Comparison of ENCODE assay signal across 30 mouse cellular contexts in genomic region chr1:121548667-121549066, GRCm38 (mm10). TPM values are rescaled to one million over a fixed set of nuclear protein-coding genes. Genes with fewer than 3 reads are reported as not detected.
DNase-seq lines count a peak whose midpoint lies in the region; ATAC-seq and TF ChIP-seq lines count a peak whose summit lies in the region.
"Had no signal": no experiment of that assay in that cellular context is flagged by ENCODE, and none has a peak within 500 bp of the region (broad histone marks: within the 10 kb centered on the region; RNA-seq: fewer than 3 reads in every experiment).

No protein-coding gene starts in this region.

- ATAC-seq in kidney, embryonic 15.5 days (replicated peaks; ENCODE audit: low FRiP score), result 0 out of 2 replicates have a peak, but pooled peaks have one; percentile 15
- no peak for ATAC-seq in kidney, embryonic 16.5 days (ENCODE audit: low FRiP score, low TSS enrichment)
- no peak for ATAC-seq in midbrain, embryonic 11.5 days (ENCODE audit: low FRiP score)
- ATAC-seq in liver, embryonic 14.5 days (ENCODE audit: insufficient read depth), result peak; percentile 59; the same call in 1 of the 2 replicates
- no peak for ATAC-seq in forebrain, embryonic 12.5 days (ENCODE audit: low FRiP score)
- ATAC-seq: forebrain, embryonic 14.5 days; forebrain, postnatal 0 days; hindbrain, postnatal 0 days; inflammation-experienced regulatory T-cells, adult 6 months had no signal

- no peak overlapping the region for H3K4me2 ChIP-seq in kidney, embryonic 15.5 days
- H3K4me2 ChIP-seq in kidney, embryonic 16.5 days (replicated peaks; ENCODE audit: low read depth, low read length), result no peak overlapping the region
- H3K4me2 ChIP-seq in midbrain, embryonic 11.5 days, result no peak overlapping the region
- H3K4me2 ChIP-seq in liver, embryonic 14.5 days (ENCODE audit: low read depth), result no peak overlapping the region
- H3K4me2 ChIP-seq in forebrain, embryonic 12.5 days, result no peak overlapping the region
- H3K4me2 ChIP-seq: embryonic facial prominence, embryonic 13.5 days; heart, embryonic 12.5 days; heart, embryonic 15.5 days; hindbrain, embryonic 14.5 days had no signal

- no peak overlapping the region for H3K4me3 ChIP-seq in kidney, embryonic 15.5 days (replicated peaks)
- H3K4me3 ChIP-seq in kidney, embryonic 16.5 days (ENCODE audit: low read length), result no peak overlapping the region
- H3K4me3 ChIP-seq in midbrain, embryonic 11.5 days (ENCODE audit: low read depth, low read length), result no peak overlapping the region
- H3K4me3 ChIP-seq in midbrain, embryonic 10.5 days, result no peak overlapping the region
- no peak overlapping the region for H3K4me3 ChIP-seq in liver, embryonic 14.5 days (ENCODE audit: insufficient read depth in 1 of 2, low read depth in 2 of 2, low read length in 2 of 2)
- H3K4me3 ChIP-seq in forebrain, embryonic 12.5 days (replicated peaks), result no peak overlapping the region
- H3K4me3 ChIP-seq: embryonic facial prominence, embryonic 10.5 days; embryonic facial prominence, embryonic 13.5 days; erythroblast, embryonic 14.5 days; forebrain, embryonic 10.5 days; gastrocnemius, adult 2 months; heart, embryonic 12.5 days; heart, embryonic 15.5 days had no signal

- no peak overlapping the region for H3K27ac ChIP-seq in kidney, embryonic 15.5 days
- H3K27ac ChIP-seq in kidney, embryonic 16.5 days (ENCODE audit: low read length), result no peak overlapping the region
- no peak overlapping the region for H3K27ac ChIP-seq in midbrain, embryonic 11.5 days (ENCODE audit: low read depth, low read length)
- no peak overlapping the region for H3K27ac ChIP-seq in midbrain, embryonic 10.5 days (replicated peaks)
- no peak overlapping the region for H3K27ac ChIP-seq in liver, embryonic 14.5 days
- H3K27ac ChIP-seq in forebrain, embryonic 12.5 days, result no peak overlapping the region
- H3K27ac ChIP-seq: embryonic facial prominence, embryonic 10.5 days; embryonic facial prominence, embryonic 13.5 days; forebrain, embryonic 10.5 days; gastrocnemius, adult 2 months; heart, embryonic 15.5 days; hindbrain, embryonic 14.5 days; hindbrain, postnatal 0 days had no signal

- TF ChIP-seq EP300 in liver, embryonic 14.5 days (IDR thresholded peaks at IDR 0.05; ENCODE audit: low read depth), result no peak

- no peaks in the 10 kb centered on the region for H3K9me3 ChIP-seq in kidney, embryonic 15.5 days (replicated peaks)
- no peaks in the 10 kb centered on the region for H3K9me3 ChIP-seq in kidney, embryonic 16.5 days (ENCODE audit: low read length)
- no peaks in the 10 kb centered on the region for H3K9me3 ChIP-seq in midbrain, embryonic 11.5 days (ENCODE audit: control insufficient read depth, low read length)
- H3K9me3 ChIP-seq in midbrain, embryonic 10.5 days (replicated peaks), result no peaks in the 10 kb centered on the region
- no peaks in the 10 kb centered on the region for H3K9me3 ChIP-seq in liver, embryonic 14.5 days (ENCODE audit: control insufficient read depth, low read length)
- H3K9me3 ChIP-seq in forebrain, embryonic 12.5 days, result no peaks in the 10 kb centered on the region
- H3K9me3 ChIP-seq: embryonic facial prominence, embryonic 10.5 days; embryonic facial prominence, embryonic 13.5 days; forebrain, embryonic 10.5 days; heart, embryonic 12.5 days; heart, embryonic 15.5 days had no signal

- peaks cover 34% of the 10 kb centered on the region for H3K36me3 ChIP-seq in kidney, embryonic 15.5 days
- H3K36me3 ChIP-seq in kidney, embryonic 16.5 days (ENCODE audit: insufficient read depth, low read length), result peaks cover 20% of the 10 kb centered on the region
- H3K36me3 ChIP-seq in midbrain, embryonic 11.5 days (ENCODE audit: control insufficient read depth, insufficient read depth, low read length), result peaks cover 6% of the 10 kb centered on the region; the same call in 1 of the 2 replicates
- H3K36me3 ChIP-seq in midbrain, embryonic 10.5 days, result peaks cover 45% of the 10 kb centered on the region
- H3K36me3 ChIP-seq in liver, embryonic 14.5 days (replicated peaks; ENCODE audit: control insufficient read depth, insufficient read depth, low read depth), result no peaks in the 10 kb centered on the region; the same call in 1 of the 2 replicates
- H3K36me3 ChIP-seq in forebrain, embryonic 12.5 days (replicated peaks), result peaks cover 37% of the 10 kb centered on the region

- peak; percentile 37 for DNase-seq in midbrain, embryonic 11.5 days (ENCODE audit: low spot score, missing footprints)
- DNase-seq in midbrain, embryonic 10.5 days (ENCODE audit: low spot score), result no peak
- peak in 1 of 3 experiments; percentile 4 for DNase-seq in liver, embryonic 14.5 days (ENCODE audit: low read depth in 3 of 3, low spot score in 3 of 3)
- DNase-seq: adrenal gland, adult 2 months; adrenal gland, postnatal 14 days; B cell, adult 2 months; cerebellum, adult 11 months; cerebellum, adult 2 months; cerebellum, adult 9-11 months; cerebellum, postnatal 36 days; forebrain, postnatal 0 days; gastrocnemius, adult 2 months; gastrocnemius, postnatal 14 days; heart, adult 18-20 months; heart, postnatal 10 days; heart, postnatal 4 days had no signal

- TF ChIP-seq CTCF in liver, embryonic 14.5 days (IDR thresholded peaks at IDR 0.05; ENCODE audit: low read depth), result no peak

- H3K4me1 ChIP-seq in kidney, embryonic 15.5 days, result no peaks in the 10 kb centered on the region
- no peaks in the 10 kb centered on the region for H3K4me1 ChIP-seq in kidney, embryonic 16.5 days (ENCODE audit: insufficient read depth, low read length)
- H3K4me1 ChIP-seq in midbrain, embryonic 11.5 days (ENCODE audit: control insufficient read depth, insufficient read depth, low read length), result no peaks in the 10 kb centered on the region
- H3K4me1 ChIP-seq in midbrain, embryonic 10.5 days, result no peaks in the 10 kb centered on the region
- H3K4me1 ChIP-seq in liver, embryonic 14.5 days (replicated peaks; ENCODE audit: control insufficient read depth in 2 of 2, insufficient read depth in 2 of 2, low read length in 1 of 2), result peaks cover 0 to 9% of the 10 kb centered on the region in 2 experiments; a peak in 2 of 4 replicates
- H3K4me1 ChIP-seq in forebrain, embryonic 12.5 days, result no peaks in the 10 kb centered on the region
- H3K4me1 ChIP-seq: embryonic facial prominence, embryonic 10.5 days; embryonic facial prominence, embryonic 13.5 days; forebrain, embryonic 10.5 days; heart, embryonic 12.5 days; heart, embryonic 15.5 days had no signal

- WGBS in kidney, embryonic 15.5 days, result 85% methylated on average over 4 of the region's 4 CpGs
- 91% methylated on average over 4 of the region's 4 CpGs for WGBS in kidney, embryonic 16.5 days
- 90% methylated on average over 4 of the region's 4 CpGs for WGBS in midbrain, embryonic 11.5 days
- 92% methylated on average over 4 of the region's 4 CpGs for WGBS in midbrain, embryonic 10.5 days
- 64% methylated on average over 4 of the region's 4 CpGs for WGBS in liver, embryonic 14.5 days (ENCODE audit: insufficient replicate concordance)
- 95% methylated on average over 4 of the region's 4 CpGs for WGBS in forebrain, embryonic 12.5 days

- H3K9ac ChIP-seq in kidney, embryonic 15.5 days, result no peak overlapping the region
- H3K9ac ChIP-seq in kidney, embryonic 16.5 days (replicated peaks; ENCODE audit: low read length), result no peak overlapping the region
- no peak overlapping the region for H3K9ac ChIP-seq in midbrain, embryonic 11.5 days (ENCODE audit: low read length)
- no peak overlapping the region for H3K9ac ChIP-seq in liver, embryonic 14.5 days (replicated peaks)
- H3K9ac ChIP-seq in forebrain, embryonic 12.5 days, result no peak overlapping the region
- H3K9ac ChIP-seq: embryonic facial prominence, embryonic 13.5 days; forebrain, postnatal 0 days; heart, embryonic 12.5 days; heart, embryonic 15.5 days; hindbrain, embryonic 14.5 days had no signal

- H3K27me3 ChIP-seq in kidney, embryonic 15.5 days, result no peaks in the 10 kb centered on the region
- no peaks in the 10 kb centered on the region for H3K27me3 ChIP-seq in kidney, embryonic 16.5 days (ENCODE audit: insufficient read depth, low read length)
- no peaks in the 10 kb centered on the region for H3K27me3 ChIP-seq in midbrain, embryonic 11.5 days (ENCODE audit: control insufficient read depth, insufficient read depth, low read length)
- H3K27me3 ChIP-seq in midbrain, embryonic 10.5 days (ENCODE audit: low read depth, poor library complexity, severe bottlenecking), result no peaks in the 10 kb centered on the region
- H3K27me3 ChIP-seq in liver, embryonic 14.5 days (ENCODE audit: control insufficient read depth, insufficient read depth, low read length), result no peaks in the 10 kb centered on the region
- H3K27me3 ChIP-seq in forebrain, embryonic 12.5 days, result no peaks in the 10 kb centered on the region
- H3K27me3 ChIP-seq: CH12.LX; embryonic facial prominence, embryonic 13.5 days; heart, embryonic 12.5 days; heart, embryonic 15.5 days had no signal

RNA-seq across cellular contexts. Expression of gene Ddx18, which starts 19.1 kb away (rescaled TPM):
- polyA plus RNA-seq in kidney, embryonic 15.5 days (2015; fragmentation: Nextera tagmentation; extraction: Ambion mirVana), result 76.9 and 82.1 TPM in 2 replicates
- polyA plus RNA-seq in kidney, embryonic 16.5 days (2015; fragmentation: Nextera tagmentation; extraction: Ambion mirVana), result 55.9 and 65.9 TPM in 2 replicates
- 76.3 and 81.0 TPM in 2 replicates for polyA plus RNA-seq in midbrain, embryonic 11.5 days (2014; fragmentation: Nextera tagmentation; extraction: Ambion mirVana)
- 63.4 and 70.3 TPM in 2 replicates for polyA plus RNA-seq in midbrain, embryonic 10.5 days (2016; fragmentation: Nextera tagmentation; extraction: Ambion mirVana)
- 33.6 and 51.1 TPM in 2 replicates for polyA plus RNA-seq in liver, embryonic 14.5 days (2012; rRNA removed)
- polyA plus RNA-seq in liver, embryonic 14.5 days (2014; fragmentation: Nextera tagmentation; extraction: Ambion mirVana), result 38.8 and 40.4 TPM in 2 replicates
- polyA plus RNA-seq in forebrain, embryonic 12.5 days (2016; fragmentation: Nextera tagmentation; extraction: Ambion mirVana), result 80.4 and 81.5 TPM in 2 replicates

RNA-seq across cellular contexts. Expression of gene Htr5b, which starts 20.4 kb away (rescaled TPM):
- polyA plus RNA-seq in kidney, embryonic 15.5 days (2015; fragmentation: Nextera tagmentation; extraction: Ambion mirVana), result 0.68 and 0.87 TPM in 2 replicates
- polyA plus RNA-seq in kidney, embryonic 16.5 days (2015; fragmentation: Nextera tagmentation; extraction: Ambion mirVana), result 0.34 and 0.76 TPM in 2 replicates
- 0.14 and 0.20 TPM in 2 replicates for polyA plus RNA-seq in midbrain, embryonic 11.5 days (2014; fragmentation: Nextera tagmentation; extraction: Ambion mirVana)
- polyA plus RNA-seq in midbrain, embryonic 10.5 days (2016; fragmentation: Nextera tagmentation; extraction: Ambion mirVana), result 0.20 and 0.23 TPM in 2 replicates
- polyA plus RNA-seq in liver, embryonic 14.5 days (2012; rRNA removed), result not detected in 2 replicates
- polyA plus RNA-seq in liver, embryonic 14.5 days (2014; fragmentation: Nextera tagmentation; extraction: Ambion mirVana), result not detected in 2 replicates
- 0.29 TPM in 1 of 2 replicates, not detected in the other for polyA plus RNA-seq in forebrain, embryonic 12.5 days (2016; fragmentation: Nextera tagmentation; extraction: Ambion mirVana)
- polyA plus RNA-seq: adrenal gland, adult 2 months; erythroblast, embryonic 14.5 days; inflammation-experienced regulatory T-cells, adult 6 months had no signal

Comparison
In these comparisons a context has a peak if more than half of its experiments do, and no peak if none do; other contexts are left out.
1. ATAC-seq: peak in kidney, embryonic 15.5 days (single experiment) and liver, embryonic 14.5 days (single experiment); none in kidney, embryonic 16.5 days (single experiment), midbrain, embryonic 11.5 days (single experiment) and forebrain, embryonic 12.5 days (single experiment).